Mouse (Mus musculus) heart, postnatal 14 days (tissue): ENCODE data around the gene Il18bp. TPM values are rescaled to one million over a fixed set of nuclear protein-coding genes. Genes with fewer than 3 reads are reported as not detected.

Experiments used
- DNase-seq, 2 experiments: peaks; one replicate each; pipeline ENCODE4 v3.0.0; 2021 to 2022
- intact Hi-C: fragments of 180-260 bp; cut with DNase I; formaldehyde crosslinking; loops from one replicate; pipeline ENCODE4 v1.15.1; 2025
- total RNA-seq, 2 experiments: library from RNA; stranded (reverse); gene quantifications; 2 replicates each; pipeline ENCODE4 v1.2.3; 2021

Gene Il18bp
- total RNA-seq, 2 experiments from 2014 or later: 5.1 to 6.4 TPM

DNA sequence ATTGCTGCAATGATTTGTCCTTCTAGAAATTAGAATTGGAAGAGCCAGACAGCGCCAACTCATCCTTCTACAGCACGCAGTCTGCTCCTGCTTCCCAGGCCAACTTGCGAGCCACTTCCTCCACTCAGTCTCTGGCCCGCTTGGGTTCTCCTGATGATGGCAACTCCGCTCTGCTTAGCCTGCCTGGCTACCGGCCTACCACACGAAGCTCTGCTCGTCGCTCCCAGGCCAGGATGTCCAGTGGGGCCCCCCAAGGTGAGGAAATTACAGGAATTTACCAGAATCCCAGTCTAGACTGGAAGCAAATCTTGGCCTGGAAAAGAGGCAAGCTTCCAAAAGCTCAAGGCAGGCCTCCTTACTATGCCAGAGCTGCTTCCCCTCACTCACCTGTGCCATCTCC is 6.6 kb downstream of the Il18bp start:
- intact Hi-C loops: no loop called here
- DNase-seq: no peak

DNA sequence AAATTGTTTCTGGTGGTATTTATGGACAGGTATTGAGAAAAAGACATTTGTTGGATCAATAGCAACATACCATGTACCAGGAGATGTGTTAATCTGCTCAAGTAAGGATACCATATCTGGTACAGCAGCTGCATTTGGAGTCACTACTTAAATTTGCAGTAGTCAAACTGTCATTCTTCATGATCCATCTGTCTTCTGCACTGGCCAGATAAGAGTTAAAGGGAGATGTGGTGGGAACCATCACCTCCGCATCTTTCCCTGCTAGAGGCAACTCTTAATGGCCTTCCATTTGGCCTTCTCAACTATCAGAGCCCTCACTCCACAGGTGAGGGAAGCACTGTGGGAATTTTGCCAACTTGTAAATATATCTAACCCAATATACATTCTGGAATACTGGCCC is 12.0 kb downstream of the Il18bp start:
- intact Hi-C loops: no loop called here
- DNase-seq: no peak

DNA sequence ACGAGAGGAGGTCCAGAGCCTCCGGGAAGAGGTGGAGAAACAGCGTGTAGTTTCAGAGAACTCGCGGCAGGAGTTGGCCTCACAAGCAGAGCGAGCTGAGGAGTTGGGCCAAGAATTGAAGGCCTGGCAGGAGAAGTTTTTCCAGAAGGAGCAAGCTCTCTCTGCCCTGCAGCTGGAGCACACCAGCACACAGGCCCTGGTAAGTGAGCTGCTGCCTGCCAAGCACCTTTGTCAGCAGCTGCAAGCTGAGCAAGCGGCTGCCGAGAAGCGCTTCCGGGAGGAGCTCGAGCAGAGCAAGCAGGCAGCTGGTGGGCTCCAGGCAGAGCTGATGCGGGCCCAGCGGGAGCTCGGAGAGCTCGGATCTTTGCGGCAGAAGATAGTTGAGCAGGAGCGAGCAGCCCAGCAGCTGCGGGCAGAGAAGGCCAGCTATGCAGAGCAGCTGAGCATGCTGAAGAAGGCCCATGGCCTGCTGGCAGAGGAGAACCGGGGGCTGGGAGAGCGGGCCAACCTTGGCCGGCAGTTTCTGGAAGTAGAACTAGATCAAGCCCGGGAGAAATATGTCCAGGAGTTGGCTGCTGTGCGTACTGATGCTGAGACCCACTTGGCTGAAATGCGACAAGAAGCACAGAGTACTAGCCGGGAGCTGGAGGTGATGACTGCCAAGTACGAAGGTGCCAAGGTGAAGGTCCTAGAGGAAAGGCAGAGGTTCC is 17.4 kb downstream of the Il18bp start:
- intact Hi-C loops: no loop called here

DNA sequence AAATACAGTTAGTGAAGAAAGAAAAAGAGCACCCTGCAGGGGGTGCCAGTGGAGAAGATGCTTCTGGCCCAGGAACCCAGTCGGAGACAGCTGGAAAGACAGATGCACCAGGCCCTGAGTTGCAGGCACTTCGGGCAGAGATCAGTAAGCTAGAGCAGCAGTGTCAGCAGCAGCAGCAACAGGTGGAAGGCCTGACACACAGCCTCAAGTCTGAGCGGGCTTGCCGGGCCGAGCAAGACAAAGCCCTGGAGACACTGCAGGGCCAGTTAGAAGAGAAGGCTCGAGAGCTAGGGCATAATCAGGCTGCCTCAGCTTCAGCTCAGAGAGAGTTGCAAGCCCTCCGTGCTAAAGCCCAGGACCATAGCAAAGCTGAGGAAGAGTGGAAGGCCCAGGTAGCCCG is 18.2 kb downstream of the Il18bp start:
- intact Hi-C loops: no loop called here
- DNase-seq: no peak

More for the DNA sequence above, 17.4 kb downstream of the Il18bp start:
- DNase-seq: peak; percentile 59 to 62

DNA sequence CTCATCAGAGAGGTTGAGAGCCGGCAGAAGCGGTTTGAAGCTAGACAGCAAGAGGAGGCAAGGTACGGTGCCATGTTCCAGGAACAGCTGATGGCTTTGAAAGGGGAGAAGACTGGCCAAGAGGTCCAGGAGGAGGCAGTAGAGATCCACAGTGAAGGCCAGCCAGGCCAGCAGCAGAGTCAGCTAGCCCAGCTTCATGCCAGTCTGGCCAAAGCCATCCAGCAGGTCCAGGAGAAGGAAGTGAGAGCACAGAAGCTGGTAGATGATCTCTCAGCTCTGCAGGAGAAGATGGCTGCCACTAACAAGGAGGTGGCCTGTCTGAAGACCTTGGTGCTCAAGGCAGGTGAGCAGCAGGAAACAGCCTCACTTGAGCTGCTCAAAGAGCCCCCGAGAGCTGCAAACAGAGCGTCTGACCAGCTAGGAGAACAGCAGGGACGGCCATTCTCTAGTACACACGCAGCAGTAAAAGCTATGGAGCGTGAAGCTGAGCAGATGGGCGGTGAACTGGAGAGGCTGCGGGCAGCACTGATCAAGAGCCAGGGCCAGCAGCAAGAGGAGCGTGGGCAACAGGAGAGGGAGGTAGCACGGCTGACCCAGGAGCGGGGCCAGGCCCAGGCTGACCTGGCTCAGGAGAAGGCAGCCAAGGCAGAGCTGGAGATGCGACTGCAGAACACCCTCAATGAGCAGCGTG is 18.9 kb downstream of the Il18bp start:
- intact Hi-C loops: loop anchor here (2.0 to 5.0 kb wide), 3 partner anchors 25 to 82 kb away; no protein-coding TSS in a partner anchor
- DNase-seq: no peak

DNA sequence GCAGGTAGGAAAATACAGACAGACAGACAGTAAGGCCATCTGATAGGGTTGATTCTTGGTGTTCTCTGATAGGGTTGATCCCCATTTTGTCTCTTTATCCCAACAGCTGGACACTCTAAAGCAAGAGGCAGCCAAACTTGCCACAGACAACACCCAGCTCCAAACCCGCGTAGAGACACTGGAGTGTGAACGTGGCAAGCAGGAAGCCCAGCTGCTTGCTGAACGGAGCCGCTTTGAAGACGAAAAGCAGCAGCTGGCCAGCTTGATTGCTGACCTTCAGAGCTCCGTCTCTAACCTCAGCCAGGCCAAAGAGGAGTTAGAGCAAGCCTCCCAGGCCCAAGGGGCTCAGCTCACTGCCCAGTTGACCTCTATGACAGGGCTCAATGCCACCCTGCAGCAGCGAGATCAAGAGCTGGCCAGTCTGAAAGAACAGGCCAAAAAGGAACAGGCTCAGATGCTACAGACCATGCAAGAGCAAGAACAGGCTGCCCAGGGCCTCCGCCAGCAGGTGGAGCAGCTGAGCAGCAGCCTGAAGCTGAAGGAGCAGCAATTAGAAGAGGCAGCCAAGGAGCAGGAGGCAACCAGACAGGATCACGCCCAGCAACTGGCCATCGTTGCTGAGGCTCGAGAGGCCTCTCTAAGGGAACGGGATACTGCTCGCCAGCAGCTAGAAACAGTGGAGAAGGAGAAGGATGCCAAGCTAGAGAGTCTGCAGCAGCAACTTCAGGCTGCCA is 20.1 kb downstream of the Il18bp start:
- DNase-seq: peak; percentile 90 to 93
- intact Hi-C loops: loop anchor here (2.0 to 5.0 kb wide), 3 partner anchors 24 to 81 kb away; no protein-coding TSS in a partner anchor

DNA sequence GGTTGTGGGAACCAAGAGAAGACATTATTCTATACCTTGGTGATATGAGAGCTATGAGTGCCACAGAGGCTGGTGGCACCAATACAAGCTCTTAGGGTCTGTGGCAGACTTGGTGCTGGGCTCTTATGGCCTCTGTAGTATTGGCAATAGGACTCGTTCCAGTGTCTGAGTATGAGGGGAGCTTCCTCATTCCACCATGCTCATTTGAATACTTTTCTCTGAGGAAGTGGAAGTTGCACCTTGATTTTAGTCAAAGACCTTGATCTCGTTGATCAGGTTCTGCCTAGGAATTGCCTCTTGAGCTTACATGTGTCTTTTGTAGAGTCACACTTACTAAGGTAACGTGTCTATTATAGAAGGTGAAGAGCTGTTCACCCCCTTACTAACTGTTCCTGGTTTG is 24.2 kb downstream of the Il18bp start:
- intact Hi-C loops: no loop called here
- no peak for DNase-seq

DNA sequence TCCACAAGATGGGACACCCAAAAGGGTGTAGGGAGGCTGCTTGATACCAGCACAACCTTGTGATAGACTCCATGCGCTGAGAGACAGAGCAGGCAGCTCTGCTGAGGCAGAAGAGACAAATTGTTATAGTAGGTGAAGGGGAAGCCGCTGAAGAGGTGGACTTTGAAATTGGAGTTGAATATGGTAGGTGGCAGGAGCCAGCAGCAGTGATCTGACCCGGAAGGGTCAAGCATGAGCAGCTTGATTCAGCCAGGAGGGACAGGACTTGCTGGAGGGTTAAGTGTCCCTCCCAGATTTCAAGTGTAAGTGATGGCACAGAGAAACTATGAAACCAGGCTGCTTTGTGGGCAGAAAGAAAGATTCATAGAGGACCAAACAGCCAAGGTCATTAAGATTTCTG is 33.4 kb downstream of the Il18bp start:
- DNase-seq: no peak
- intact Hi-C loops: no loop called here

DNA sequence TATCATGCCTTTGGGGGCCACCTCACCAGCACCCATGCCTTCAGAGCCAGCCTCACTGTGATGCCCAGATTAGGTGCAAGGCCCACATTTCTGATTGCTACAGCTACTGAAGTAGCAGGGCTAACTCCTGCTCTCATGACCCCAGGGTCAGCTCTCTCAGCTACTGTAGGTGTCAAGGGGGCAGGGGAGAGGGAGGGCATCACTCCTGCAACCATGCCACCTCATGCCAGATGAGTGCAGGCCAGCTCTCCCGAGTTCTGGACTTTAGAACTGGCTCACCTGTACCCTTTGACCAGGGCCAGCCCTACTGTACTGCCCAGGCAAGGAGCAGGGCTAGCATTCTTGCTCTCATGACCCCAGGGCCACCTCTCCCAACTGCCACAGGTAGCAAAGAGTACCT is 35.8 kb downstream of the Il18bp start:
- intact Hi-C loops: no loop called here
- DNase-seq: no peak

DNA sequence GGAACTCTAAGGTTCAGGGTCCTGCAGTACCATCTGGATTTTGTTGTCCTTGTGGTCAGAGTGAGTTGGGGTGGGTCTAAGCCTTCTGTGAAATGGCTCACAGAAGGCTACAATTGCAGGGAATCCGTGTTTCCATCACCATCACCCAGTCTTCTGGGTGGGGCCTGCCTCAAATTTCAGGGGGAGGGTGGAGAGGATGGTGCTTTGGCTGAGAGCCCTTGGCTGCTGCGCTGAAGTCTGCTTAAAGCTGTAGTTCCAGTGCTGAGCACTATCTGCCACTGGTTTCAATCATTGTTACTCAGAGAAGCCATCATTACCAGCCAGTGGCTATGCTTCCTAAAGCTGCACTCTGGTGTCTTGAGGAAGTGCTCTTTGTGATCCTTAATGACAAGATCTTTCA is 44.0 kb downstream of the Il18bp start:
- intact Hi-C loops: loop anchor here (2.0 kb wide), 1 partner anchor 24 kb away; no protein-coding TSS in a partner anchor
- DNase-seq: peak; percentile 60 to 65

DNA sequence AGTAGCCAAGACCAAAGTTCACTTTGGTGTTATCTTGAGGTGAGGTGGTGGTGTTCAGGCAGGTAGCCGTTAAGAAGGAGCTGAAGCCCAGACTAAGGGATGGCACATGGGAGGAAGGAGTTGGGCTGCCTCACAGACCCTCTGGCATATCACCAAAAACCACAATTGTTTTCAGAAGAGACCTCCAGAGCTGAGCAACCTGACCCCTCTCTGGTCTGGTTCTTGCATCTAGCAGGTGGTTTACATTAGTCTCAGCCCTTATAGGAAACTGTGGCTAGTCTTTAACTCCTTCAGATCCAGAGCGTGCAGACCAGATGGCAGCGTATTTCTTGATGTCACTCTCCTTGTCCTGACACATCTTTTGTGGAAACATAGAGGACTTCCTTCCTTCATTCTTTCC is 44.8 kb downstream of the Il18bp start:
- DNase-seq: no peak
- intact Hi-C loops: loop anchor here (2.0 kb wide), 1 partner anchor 25 kb away; no protein-coding TSS in a partner anchor

DNA sequence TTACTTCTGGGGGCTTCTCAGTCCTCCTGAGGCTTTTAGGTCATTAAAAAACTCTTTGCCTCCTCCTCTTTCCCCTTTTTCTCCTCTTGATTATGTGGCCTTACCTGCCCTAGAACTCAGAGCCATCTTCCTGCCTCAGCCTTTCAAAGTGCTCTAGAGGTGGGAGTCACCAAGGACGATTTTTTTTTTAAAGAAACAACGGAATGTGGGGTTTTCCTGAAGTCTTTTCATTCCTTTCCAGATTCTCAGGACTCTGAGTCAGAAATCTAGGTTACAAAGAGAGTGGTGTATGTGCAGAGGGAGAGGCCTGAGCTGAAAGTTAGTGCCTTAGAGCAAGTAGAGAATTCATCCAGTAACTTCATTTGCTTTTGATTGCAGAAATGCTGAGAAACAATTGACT is 46.8 kb downstream of the Il18bp start:
- DNase-seq: no peak
- intact Hi-C loops: loop anchor here (2.0 kb wide), 1 partner anchor 37 kb away; the partner anchor contains the start of gene Numa1

DNA sequence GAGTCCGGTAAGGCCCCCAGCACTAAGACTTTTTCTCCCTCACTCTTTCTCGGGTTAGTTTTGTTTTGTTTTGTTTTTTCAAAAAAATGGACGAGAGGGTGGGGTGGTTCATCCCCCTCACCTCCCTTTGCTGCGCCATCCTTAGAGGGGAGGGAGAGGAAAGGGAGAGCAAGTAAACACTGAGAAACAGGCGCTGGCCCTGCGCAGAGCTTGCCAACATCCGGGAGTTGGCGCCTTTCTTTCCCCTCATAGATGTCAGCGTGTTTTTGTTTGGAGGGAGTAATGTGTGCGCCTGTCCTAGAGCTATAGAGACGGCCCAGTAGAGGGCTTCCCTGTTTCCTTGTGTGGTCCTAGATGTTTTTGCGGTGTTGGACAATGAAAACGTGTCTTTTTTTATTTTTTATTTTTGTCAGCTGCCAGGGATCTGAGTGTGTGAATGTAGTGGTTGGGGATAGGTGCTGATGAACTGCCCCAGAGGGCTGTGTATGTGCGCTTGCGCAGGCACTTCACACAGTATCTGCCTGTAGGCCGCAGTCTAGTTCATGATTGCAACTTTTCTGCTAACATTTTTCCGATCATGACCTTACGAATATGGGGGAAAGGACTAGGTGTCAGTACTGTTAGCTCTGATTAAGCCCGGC is 47.5 kb downstream of the Il18bp start:
- intact Hi-C loops: loop anchor here (2.0 kb wide), 1 partner anchor 36 kb away; the partner anchor contains the start of gene Numa1
- DNase-seq: peak; percentile 75 to 83

DNA sequence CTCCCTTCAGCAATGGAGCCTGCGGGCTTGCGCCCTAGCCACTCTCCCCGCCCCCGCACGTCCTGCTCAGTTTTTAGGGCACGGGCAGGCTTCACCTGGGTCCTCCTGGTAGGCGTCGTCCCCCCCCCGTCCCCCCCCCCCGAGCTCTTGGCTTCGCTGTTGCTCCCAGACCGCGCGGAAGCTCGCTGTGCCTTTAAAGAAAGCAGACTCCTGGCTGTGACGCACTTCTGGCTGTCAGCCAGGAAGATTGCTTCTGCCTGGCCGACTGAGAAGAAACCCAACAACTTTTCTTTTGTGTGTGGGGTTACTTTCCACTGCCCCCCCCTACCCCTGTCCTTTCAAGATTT is 48.1 kb downstream of the Il18bp start:
- peak; percentile 93 to 97 for DNase-seq
- intact Hi-C loops: loop anchor here (2.0 kb wide), 1 partner anchor 36 kb away; the partner anchor contains the start of gene Numa1

DNA sequence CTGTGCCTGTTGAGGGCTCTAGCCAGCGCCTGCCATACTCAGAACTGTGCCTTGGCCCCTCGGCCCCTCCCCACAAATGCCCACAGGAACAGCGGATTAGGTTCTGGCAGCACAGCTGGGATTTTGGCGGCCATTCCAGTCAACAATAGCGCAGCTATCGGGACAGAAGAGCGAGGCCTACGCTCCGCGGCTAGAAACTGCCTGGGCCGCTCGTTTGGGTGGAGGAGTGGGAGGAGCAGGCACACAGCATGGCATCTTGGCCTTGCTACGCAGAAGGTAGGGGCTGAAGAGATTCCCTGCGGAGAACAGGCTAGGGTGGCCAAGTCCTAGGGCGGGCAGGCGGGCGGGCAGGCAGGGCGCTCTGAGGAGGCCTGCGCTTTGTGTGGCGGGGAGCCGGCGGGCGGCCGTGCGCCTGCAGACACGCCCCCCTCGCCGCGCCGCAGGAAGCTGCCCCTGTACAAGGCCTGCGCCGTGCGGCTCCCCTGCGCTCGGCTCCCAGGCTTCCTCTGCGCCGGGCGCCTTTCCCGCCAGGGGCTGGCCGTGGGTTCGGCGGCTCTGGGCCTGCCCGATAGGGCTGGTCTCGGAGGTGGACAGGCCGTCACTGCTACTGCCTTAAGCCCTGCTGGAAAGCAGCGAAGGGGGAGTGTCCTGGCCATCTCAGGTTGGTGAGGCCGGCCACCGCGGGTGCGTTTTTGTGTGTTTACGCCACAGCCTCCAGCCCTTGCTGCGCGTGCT is 48.6 kb downstream of the Il18bp start:
- peak; percentile 87 to 89 for DNase-seq
- intact Hi-C loops: loop anchor here (2.0 to 5.0 kb wide), 2 partner anchors 35 to 53 kb away; partner anchors contain the start of gene Numa1

DNA sequence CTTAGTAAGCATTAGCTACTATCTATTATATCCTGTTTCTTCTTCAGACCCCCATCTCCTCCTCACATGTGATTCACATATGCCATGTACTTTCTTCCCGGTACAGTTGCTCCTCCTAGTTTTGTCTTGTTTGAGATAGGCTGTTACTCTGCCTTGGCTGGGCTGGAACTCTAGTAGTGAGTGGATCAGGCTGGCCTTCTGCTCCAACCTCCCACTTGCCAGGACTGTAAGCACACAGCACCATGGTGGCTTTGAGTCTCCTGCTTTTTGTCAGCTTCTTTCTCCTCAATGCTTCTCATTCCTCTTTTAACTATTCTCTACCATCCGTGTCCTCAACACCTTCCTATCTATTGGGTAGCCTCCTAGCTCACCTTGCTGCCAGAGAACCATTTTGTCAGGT is 49.7 kb downstream of the Il18bp start:
- intact Hi-C loops: loop anchor here (5.0 kb wide), 1 partner anchor 51 kb away; no protein-coding TSS in a partner anchor
- DNase-seq: no peak

DNA sequence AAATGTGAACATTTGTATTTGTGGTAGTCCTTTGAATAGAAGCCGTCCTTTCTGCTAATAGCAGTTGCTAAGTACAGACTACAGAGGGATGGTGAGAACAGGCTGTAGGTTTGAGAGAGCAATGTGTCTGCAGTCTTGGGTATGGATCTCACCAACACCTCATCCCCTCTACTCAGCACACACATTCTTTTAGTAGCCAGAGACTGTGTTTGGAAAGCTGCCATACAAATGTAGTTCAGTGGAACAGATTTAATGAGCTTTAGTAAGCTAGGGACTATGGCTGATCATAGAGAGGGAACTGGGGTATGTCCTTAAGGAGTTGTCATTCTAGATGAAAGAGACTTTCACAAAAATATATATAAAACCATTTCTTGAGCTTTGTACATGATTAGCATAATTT is 51.2 kb downstream of the Il18bp start:
- intact Hi-C loops: loop anchor here (5.0 kb wide), 1 partner anchor 50 kb away; no protein-coding TSS in a partner anchor
- no peak for DNase-seq

DNA sequence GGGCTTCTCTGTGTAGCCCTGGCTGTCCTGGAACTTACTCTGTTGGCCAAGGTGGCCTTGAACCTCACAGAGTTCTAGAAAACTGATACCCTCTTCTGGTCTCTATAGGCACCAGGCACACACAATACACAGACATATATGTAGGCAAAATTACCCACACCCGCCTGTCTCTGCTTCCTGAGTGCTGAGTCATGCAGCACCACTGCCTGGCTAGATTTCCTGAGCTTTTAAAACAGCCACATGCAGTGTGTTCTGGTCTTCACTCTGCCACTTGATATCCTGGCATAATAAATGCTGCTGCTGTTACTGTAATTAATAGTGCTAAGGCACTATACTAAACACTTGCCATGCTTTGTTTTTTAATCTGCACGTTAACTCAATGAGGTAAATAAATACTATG is 52.9 kb downstream of the Il18bp start:
- DNase-seq: no peak
- intact Hi-C loops: loop anchor here (5.0 kb wide), 1 partner anchor 48 kb away; no protein-coding TSS in a partner anchor
